Mouse (Mus musculus) CH12.LX (cell line): Measurements from ENCODE around the gene Cdk2ap2.

Experiments
- MAFK ChIP-seq: IDR thresholded peaks from 2 replicates; pipeline ENCODE4 v1.6.1; 2011; ENCODE audit warnings: low read length, improper control_type of control experiment; ENCODE audit not compliant: insufficient replicate concordance
- MAX ChIP-seq: IDR thresholded peaks from 2 replicates; pipeline ENCODE4 v1.6.1; 2011; ENCODE audit warnings: low read length, improper control_type of control experiment
- POLR2A ChIP-seq: IDR thresholded peaks from 2 replicates; pipeline ENCODE4 v1.6.1; 2011; ENCODE audit warnings: low read depth, mild to moderate bottlenecking, improper control_type of control experiment, low read length
- USF1 ChIP-seq: IDR thresholded peaks from 2 replicates; pipeline ENCODE4 v1.6.1; 2014; ENCODE audit warnings: low read depth, mild to moderate bottlenecking, inconsistent platforms, low read length, improper control_type of control experiment
- USF2 ChIP-seq: conservative IDR thresholded peaks from 2 replicates; pipeline ENCODE4 v1.6.1; 2011; ENCODE audit warnings: low read depth, low read length, improper control_type of control experiment
- ZMIZ1 ChIP-seq: IDR thresholded peaks from 2 replicates; pipeline ENCODE4 v1.6.1; 2012; ENCODE audit warnings: low read depth, mild to moderate bottlenecking, inconsistent platforms, low read length, improper control_type of control experiment

GRCm38 (mm10) chr19:4103792-4104191 is 6.8 kb downstream of the Cdk2ap2 start:
- no peak for TF ChIP-seq MAFK
- no peak for TF ChIP-seq POLR2A
- no peak for TF ChIP-seq USF2
- no peak for TF ChIP-seq ZMIZ1
- no peak for TF ChIP-seq USF1
- TF ChIP-seq MAX: no peak
